Mouse (Mus musculus): ENCODE data around the gene Fggy.

DNA sequence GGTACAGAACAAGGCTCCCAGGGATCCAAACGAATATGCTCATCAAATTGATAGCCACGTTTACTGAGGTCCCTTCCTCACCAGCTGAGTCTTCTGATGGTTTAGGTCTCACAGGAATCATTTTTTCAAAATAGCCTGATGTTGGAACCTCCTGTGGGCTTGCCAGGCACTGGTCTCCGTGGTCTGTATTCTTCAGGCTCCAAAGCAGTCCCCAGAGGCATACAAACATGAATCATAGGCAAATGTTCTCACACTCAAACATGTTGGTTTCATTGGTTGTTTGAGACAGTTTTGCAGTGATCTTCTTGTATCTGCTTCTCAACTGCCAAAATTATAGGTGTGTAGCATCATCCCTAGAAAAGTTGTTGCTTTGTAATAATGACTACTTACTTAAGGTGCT is 156.0 kb downstream of the Fggy start:
- TF ChIP-seq CTCF (conservative IDR thresholded peaks at IDR 0.05; ENCODE audit: low read length) (no peak), NANOG (IDR thresholded peaks at IDR 0.05; ENCODE audit: borderline replicate concordance, low read length) (no peak)
